Mouse (Mus musculus) small intestine, adult 2 months (tissue): Measurements from ENCODE around the gene Cmip.

Source experiments
- CTCF ChIP-seq: fragments of 200-500 bp; IDR thresholded peaks from 2 replicates; pipeline ENCODE4 v1.5.1; 2012; ENCODE audit warnings: low read depth, mild to moderate bottlenecking, control low read depth, inconsistent platforms, low read length, moderate library complexity, mixed read lengths; ENCODE audit not compliant: insufficient replicate concordance, insufficient read length; ENCODE audit errors: extremely low read depth
- POLR2A ChIP-seq: fragments of 200-500 bp; IDR thresholded peaks from 2 replicates; pipeline ENCODE4 v1.6.1; 2012; ENCODE audit warnings: low read depth, mild to moderate bottlenecking, control low read depth, inconsistent platforms, low read length, moderate library complexity

GRCm38 (mm10) chr8:117329167-117329566, 72.3 kb downstream of the Cmip start:
- TF ChIP-seq POLR2A: no peak
- TF ChIP-seq CTCF: no peak
